Mouse (Mus musculus) telencephalon, adult 2 months (tissue): ENCODE data around the gene Lysmd2.
A peak's percentile ranks its signal among the peaks of the same experiment; 100 is the strongest.
"Not testable (repeated sequence)": the region's sequence is repeated elsewhere in the genome, so short reads cannot be mapped to it uniquely, and the experiment has no call there.

Experiments
- DNase-seq: peaks from one replicate; pipeline ENCODE4 v3.0.0-alpha.2; 2011; ENCODE audit warnings: low read depth, low spot score

The Lysmd2 gene

GRCm38 (mm10) chr9:75626308-75626604 lies 715 bp downstream of the Lysmd2 start:
- DNase-seq = no peak

- no peak for DNase-seq
Observed at GRCm38 (mm10) chr9:75630823-75631454, 5.4 kb downstream of the Lysmd2 start.

- no peak for DNase-seq
Observed at GRCm38 (mm10) chr9:75632111-75632510, 6.6 kb downstream of the Lysmd2 start.

GRCm38 (mm10) chr9:75632902-75633301 lies 7.4 kb downstream of the Lysmd2 start:
- no peak for DNase-seq

GRCm38 (mm10) chr9:75633603-75634002 lies 8.1 kb downstream of the Lysmd2 start:
- no peak for DNase-seq

GRCm38 (mm10) chr9:75634226-75634625 lies 8.7 kb downstream of the Lysmd2 start:
- no peak for DNase-seq

- no peak for DNase-seq
Observed at GRCm38 (mm10) chr9:75645405-75645804, 19.9 kb downstream of the Lysmd2 start.

- DNase-seq = peak; percentile 62
Observed at GRCm38 (mm10) chr9:75653981-75654911, 28.7 kb downstream of the Lysmd2 start.

GRCm38 (mm10) chr9:75656456-75656855 lies 30.9 kb downstream of the Lysmd2 start:
- not testable (repeated sequence) for DNase-seq

GRCm38 (mm10) chr9:75660917-75661316 lies 35.4 kb downstream of the Lysmd2 start:
- DNase-seq = peak; percentile 85

- DNase-seq = no peak
Observed at GRCm38 (mm10) chr9:75665364-75665763, 39.8 kb downstream of the Lysmd2 start.

GRCm38 (mm10) chr9:75666612-75667011 lies 41.1 kb downstream of the Lysmd2 start:
- DNase-seq = no peak

- no peak for DNase-seq
Observed at GRCm38 (mm10) chr9:75672769-75673168, 47.2 kb downstream of the Lysmd2 start.

- peak; percentile 91 for DNase-seq
Observed at GRCm38 (mm10) chr9:75676226-75676625, 50.7 kb downstream of the Lysmd2 start.

GRCm38 (mm10) chr9:75678341-75678740 lies 52.8 kb downstream of the Lysmd2 start:
- no peak for DNase-seq

- DNase-seq = no peak
Observed at GRCm38 (mm10) chr9:75679629-75680028, 54.1 kb downstream of the Lysmd2 start.

- peak; percentile 65 for DNase-seq
Observed at GRCm38 (mm10) chr9:75680606-75681005, 55.1 kb downstream of the Lysmd2 start.

- peak; percentile 94 for DNase-seq
Observed at GRCm38 (mm10) chr9:75683426-75684191, 58.1 kb downstream of the Lysmd2 start, which contains the start of gene Scg3. Scg3 (minus strand) TSS chr9:75684056.

- DNase-seq = no peak
Observed at GRCm38 (mm10) chr9:75684292-75684691, 58.8 kb downstream of the Lysmd2 start.

- no peak for DNase-seq
Observed at GRCm38 (mm10) chr9:75684772-75685171, 59.2 kb downstream of the Lysmd2 start.
